Mouse (Mus musculus) ES-Bruce4 (cell line): ENCODE results near the gene Zfp661.

Experiments
- CTCF ChIP-seq: IDR thresholded peaks from one replicate; pipeline ENCODE4 v1.8.1; 2011; ENCODE audit warnings: low read depth, low read length
- EP300 ChIP-seq: IDR thresholded peaks from 2 replicates; pipeline ENCODE4 v1.6.1; 2011; ENCODE audit warnings: low read depth, low read length; ENCODE audit not compliant: insufficient read depth
- POLR2A ChIP-seq: IDR thresholded peaks from one replicate; pipeline ENCODE4 v1.8.1; 2011; ENCODE audit warnings: low read length; ENCODE audit not compliant: insufficient read depth

GRCm38 (mm10) chr2:127541697-127542096 lies 45.2 kb downstream of the Zfp661 start:
- no peak for TF ChIP-seq CTCF
- no peak for TF ChIP-seq POLR2A
- no peak for TF ChIP-seq EP300
